ENCODE assay signal across 12 mouse cellular contexts in the genomic region with DNA sequence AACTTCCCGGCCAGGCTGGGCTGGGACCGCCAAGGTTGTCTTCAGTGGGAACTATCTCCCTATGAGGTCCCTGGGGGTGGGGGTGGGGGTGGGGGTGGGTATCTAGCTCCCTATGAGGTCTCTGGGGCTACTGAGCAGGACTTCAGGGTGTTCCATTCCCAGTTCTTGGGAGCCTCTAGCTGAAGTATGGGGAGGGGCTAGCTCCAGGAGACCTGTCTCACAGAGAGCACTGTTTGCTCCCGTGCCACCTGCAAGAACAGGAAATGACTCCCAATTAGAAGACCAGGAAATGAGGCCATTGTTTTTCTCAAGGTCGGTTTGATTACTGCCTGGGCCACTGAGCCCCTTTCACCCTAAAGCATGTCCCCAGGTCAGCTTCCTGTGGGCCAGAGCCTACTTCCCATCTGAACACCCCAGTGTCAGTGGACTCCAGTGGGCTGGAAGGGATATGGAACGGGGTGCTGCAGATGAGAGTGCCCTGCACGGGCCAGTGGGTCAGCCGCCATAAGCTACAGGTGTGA. TPM values are rescaled to one million over a fixed set of nuclear protein-coding genes. Genes with fewer than 3 reads are reported as not detected.
DNase-seq lines count a peak whose midpoint lies in the region; ATAC-seq and TF ChIP-seq lines count a peak whose summit lies in the region.
"Had no signal": no experiment of that assay in that cellular context is flagged by ENCODE, and none has a peak within 500 bp of the region (broad histone marks: within the 10 kb centered on the region; RNA-seq: fewer than 3 reads in every experiment).

No protein-coding gene starts in this region.

- no peaks in the 10 kb centered on the region for H3K27me3 ChIP-seq in hindbrain, embryonic 10.5 days (ENCODE audit: insufficient read depth, poor library complexity, severe bottlenecking)
- no peaks in the 10 kb centered on the region for H3K27me3 ChIP-seq in hindbrain, embryonic 14.5 days (ENCODE audit: control insufficient read depth, insufficient read depth, low read length)
- no peaks in the 10 kb centered on the region for H3K27me3 ChIP-seq in lung, embryonic 15.5 days
- H3K27me3 ChIP-seq in embryonic facial prominence, embryonic 14.5 days (replicated peaks; ENCODE audit: control insufficient read depth, insufficient read depth, low read length): no peaks in the 10 kb centered on the region
- H3K27me3 ChIP-seq in hindbrain, embryonic 11.5 days (ENCODE audit: control insufficient read depth, insufficient read depth, low read length): no peaks in the 10 kb centered on the region
- H3K27me3 ChIP-seq: hindbrain, embryonic 12.5 days had no signal

- H3K36me3 ChIP-seq in hindbrain, embryonic 10.5 days: no peaks in the 10 kb centered on the region
- no peaks in the 10 kb centered on the region for H3K36me3 ChIP-seq in hindbrain, embryonic 14.5 days (replicated peaks; ENCODE audit: control insufficient read depth, insufficient read depth)
- no peaks in the 10 kb centered on the region for H3K36me3 ChIP-seq in lung, embryonic 15.5 days
- H3K36me3 ChIP-seq in embryonic facial prominence, embryonic 14.5 days (ENCODE audit: control insufficient read depth, insufficient read depth, low read length): no peaks in the 10 kb centered on the region
- no peaks in the 10 kb centered on the region for H3K36me3 ChIP-seq in macrophage (ENCODE audit: inconsistent target)
- H3K36me3 ChIP-seq in hindbrain, embryonic 11.5 days (ENCODE audit: control insufficient read depth, insufficient read depth, low read length): no peaks in the 10 kb centered on the region
- H3K36me3 ChIP-seq: hindbrain, embryonic 12.5 days had no signal

- no peaks in the 10 kb centered on the region for H3K79me2 ChIP-seq in macrophage (ENCODE audit: inconsistent target)

- peaks cover 65% of the 10 kb centered on the region for H3K4me1 ChIP-seq in hindbrain, embryonic 10.5 days (replicated peaks)
- H3K4me1 ChIP-seq in hindbrain, embryonic 14.5 days (replicated peaks; ENCODE audit: control insufficient read depth, insufficient read depth, low read length): 0 out of 2 replicates have a peak, but pooled peaks cover 8% of the 10 kb centered on the region
- peaks cover 41% of the 10 kb centered on the region for H3K4me1 ChIP-seq in lung, embryonic 15.5 days
- H3K4me1 ChIP-seq in lung, adult 2 months (ENCODE audit: control insufficient read depth, insufficient read depth, low read length): peaks cover 13% of the 10 kb centered on the region
- no peaks in the 10 kb centered on the region for H3K4me1 ChIP-seq in embryonic facial prominence, embryonic 14.5 days (ENCODE audit: control insufficient read depth, insufficient read depth, low read length)
- H3K4me1 ChIP-seq in hindbrain, embryonic 11.5 days (replicated peaks; ENCODE audit: control insufficient read depth, insufficient read depth, low read length): no peaks in the 10 kb centered on the region; the same call in 1 of the 2 replicates

- DNase-seq in hindbrain, embryonic 10.5 days (ENCODE audit: low spot score): no peak
- no peak for DNase-seq in hindbrain, embryonic 14.5 days (ENCODE audit: low spot score)
- no peak for DNase-seq in lung, adult 2 months
- DNase-seq in embryonic facial prominence, embryonic 14.5 days (ENCODE audit: low spot score): no peak
- DNase-seq in hindbrain, embryonic 11.5 days (ENCODE audit: low spot score): no peak
- DNase-seq: cerebellum, postnatal 36 days; lung, postnatal 10 days; thymus, postnatal 25 days had no signal

- no peak for ATAC-seq in hindbrain, embryonic 14.5 days (ENCODE audit: low FRiP score)
- ATAC-seq in lung, embryonic 15.5 days (ENCODE audit: borderline replicate concordance, extremely low read depth, low FRiP score, low TSS enrichment): no peak
- ATAC-seq in embryonic facial prominence, embryonic 14.5 days (ENCODE audit: low read depth): no peak
- ATAC-seq in erythroid progenitor cell, adult 5-6 weeks (replicated peaks; ENCODE audit: low FRiP score, poor library complexity, severe bottlenecking): no peak
- no peak for ATAC-seq in hindbrain, embryonic 11.5 days (ENCODE audit: low FRiP score)

- no peak for TF ChIP-seq POLR2A in lung, adult 2 months (IDR thresholded peaks at IDR 0.05; ENCODE audit: borderline replicate concordance, extremely low read depth, low read depth, low read length)

- H3K27ac ChIP-seq in hindbrain, embryonic 10.5 days: peak overlapping the region; percentile 75
- no peak overlapping the region for H3K27ac ChIP-seq in hindbrain, embryonic 14.5 days
- H3K27ac ChIP-seq in lung, embryonic 15.5 days: peak overlapping the region; percentile 39
- H3K27ac ChIP-seq in embryonic facial prominence, embryonic 14.5 days (replicated peaks; ENCODE audit: low read depth, low read length): 0 out of 2 replicates have a peak overlapping the region, but pooled peaks have one; percentile 15
- peak overlapping the region; percentile 15; the same call in 1 of the 2 replicates for H3K27ac ChIP-seq in macrophage
- no peak overlapping the region for H3K27ac ChIP-seq in hindbrain, embryonic 11.5 days (ENCODE audit: low read depth, low read length)
- H3K27ac ChIP-seq: hindbrain, embryonic 12.5 days had no signal

- no peak for TF ChIP-seq CTCF in lung, adult 2 months (IDR thresholded peaks at IDR 0.05; ENCODE audit: insufficient read depth, low read length)

- 63% methylated on average over 7 of the region's 7 CpGs for WGBS in hindbrain, embryonic 10.5 days
- WGBS in hindbrain, embryonic 14.5 days: 76% methylated on average over 7 of the region's 7 CpGs
- 44% methylated on average over 7 of the region's 7 CpGs for WGBS in lung, embryonic 15.5 days
- WGBS in lung, adult 2 months: 34% methylated on average over 7 of the region's 7 CpGs
- WGBS in embryonic facial prominence, embryonic 14.5 days: 48% methylated on average over 7 of the region's 7 CpGs
- WGBS in macrophage (ENCODE audit: missing documents): 34% methylated on average over 7 of the region's 7 CpGs
- 72% methylated on average over 7 of the region's 7 CpGs for WGBS in hindbrain, embryonic 11.5 days

- H3K4me3 ChIP-seq in hindbrain, embryonic 10.5 days: no peak overlapping the region
- H3K4me3 ChIP-seq in hindbrain, embryonic 14.5 days (replicated peaks; ENCODE audit: low read length): no peak overlapping the region
- no peak overlapping the region for H3K4me3 ChIP-seq in lung, embryonic 15.5 days
- no peak overlapping the region for H3K4me3 ChIP-seq in lung, adult 2 months (replicated peaks; ENCODE audit: extremely low read depth, low read depth, low read length)
- H3K4me3 ChIP-seq in embryonic facial prominence, embryonic 14.5 days (ENCODE audit: low read depth, low read length): no peak overlapping the region
- no peak overlapping the region for H3K4me3 ChIP-seq in macrophage (ENCODE audit: inconsistent target)
- H3K4me3 ChIP-seq in hindbrain, embryonic 11.5 days (ENCODE audit: low read depth, low read length): no peak overlapping the region
- H3K4me3 ChIP-seq: hindbrain, embryonic 12.5 days had no signal

- no peak overlapping the region for H3K4me2 ChIP-seq in hindbrain, embryonic 14.5 days (replicated peaks)
- no peak overlapping the region for H3K4me2 ChIP-seq in lung, embryonic 15.5 days
- no peak overlapping the region for H3K4me2 ChIP-seq in embryonic facial prominence, embryonic 14.5 days (ENCODE audit: low read depth, low read length)
- no peak overlapping the region for H3K4me2 ChIP-seq in hindbrain, embryonic 11.5 days (replicated peaks; ENCODE audit: low read depth, low read length)
- H3K4me2 ChIP-seq: hindbrain, embryonic 12.5 days had no signal

- no peaks in the 10 kb centered on the region for H3K9me3 ChIP-seq in hindbrain, embryonic 10.5 days
- no peaks in the 10 kb centered on the region for H3K9me3 ChIP-seq in hindbrain, embryonic 14.5 days (ENCODE audit: control insufficient read depth, low read length)
- no peaks in the 10 kb centered on the region for H3K9me3 ChIP-seq in lung, embryonic 15.5 days
- no peaks in the 10 kb centered on the region for H3K9me3 ChIP-seq in embryonic facial prominence, embryonic 14.5 days (ENCODE audit: control insufficient read depth, low read length)
- H3K9me3 ChIP-seq in hindbrain, embryonic 11.5 days (ENCODE audit: control insufficient read depth, low read length): no peaks in the 10 kb centered on the region
- H3K9me3 ChIP-seq: hindbrain, embryonic 12.5 days had no signal

- H3K9ac ChIP-seq in hindbrain, embryonic 14.5 days: no peak overlapping the region
- H3K9ac ChIP-seq in lung, embryonic 15.5 days: no peak overlapping the region
- H3K9ac ChIP-seq in embryonic facial prominence, embryonic 14.5 days (ENCODE audit: low read depth, low read length): no peak overlapping the region
- no peak overlapping the region for H3K9ac ChIP-seq in hindbrain, embryonic 11.5 days (ENCODE audit: low read depth, low read length)
- H3K9ac ChIP-seq: hindbrain, embryonic 12.5 days had no signal

RNA-seq across cellular contexts. Expression of gene Abtb1, which starts 29.8 kb away (rescaled TPM):
- polyA plus RNA-seq in hindbrain, embryonic 10.5 days (2016; fragmentation: Nextera tagmentation; extraction: Ambion mirVana): 27.2 and 27.5 TPM in 2 replicates
- 28.1 and 33.8 TPM in 2 replicates for polyA plus RNA-seq in hindbrain, embryonic 14.5 days (2014; fragmentation: Nextera tagmentation; extraction: Ambion mirVana)
- polyA plus RNA-seq in lung, embryonic 15.5 days (2015; fragmentation: Nextera tagmentation; extraction: Ambion mirVana): 36.7 and 42.9 TPM in 2 replicates
- polyA plus RNA-seq in lung, adult 2 months (2012; rRNA removed): 80.0 and 90.8 TPM in 2 replicates
- 21.0 and 25.9 TPM in 2 replicates for polyA plus RNA-seq in embryonic facial prominence, embryonic 14.5 days (2014; fragmentation: Nextera tagmentation; extraction: Ambion mirVana)
- total RNA-seq in macrophage (2018; cell fraction: chromatin; rRNA removed): 100 to 1,000 TPM in 5 of 26 experiments, 10 to 100 TPM in 21; 19.7 to 132 (median 61.4) TPM
- total RNA-seq in macrophage (2018; cell fraction: cytosol; rRNA removed): 10 to 100 TPM; 13.7 to 42.8 (median 24.3) TPM
- 10 to 100 TPM; 19.0 to 90.2 (median 43.4) TPM for total RNA-seq in macrophage (2018; cell fraction: nucleus; rRNA removed)
- 16.1 to 46.0 TPM (median 26.7 TPM) in 3 replicates for polyA plus RNA-seq in macrophage (2018)
- total RNA-seq in erythroid progenitor cell, adult 5-6 weeks (2015; ENCODE audit: low replicate concordance): 49.4 and 49.9 TPM in 2 replicates
- total RNA-seq in erythroid progenitor cell, adult 5-6 weeks (2017; ENCODE audit: low replicate concordance): 112 and 178 TPM in 2 replicates
- 16.1 and 18.4 TPM in 2 replicates for polyA plus RNA-seq in hindbrain, embryonic 11.5 days (2014; fragmentation: Nextera tagmentation; extraction: Ambion mirVana)

Comparison
In these comparisons a context has a peak if more than half of its experiments do, and no peak if none do; other contexts are left out.
1. H3K27ac ChIP-seq: peak in hindbrain, embryonic 10.5 days (single experiment), lung, embryonic 15.5 days (single experiment), embryonic facial prominence, embryonic 14.5 days (single experiment) and macrophage (single experiment); none in hindbrain, embryonic 14.5 days (single experiment) and hindbrain, embryonic 11.5 days (single experiment).